Mouse (Mus musculus) gastrocnemius, postnatal 36 days (tissue): Measurements from ENCODE around the gene Tspan33. TPM values are rescaled to one million over a fixed set of nuclear protein-coding genes. Genes with fewer than 3 reads are reported as not detected.
A peak's percentile ranks its signal among the peaks of the same experiment; 100 is the strongest.
"Not testable (repeated sequence)": the region's sequence is repeated elsewhere in the genome, so short reads cannot be mapped to it uniquely, and the experiment has no call there.

Experiments
- DNase-seq, 2 experiments: peaks; one replicate each; pipeline ENCODE4 v3.0.0; 2022
- intact Hi-C: fragments of 180-260 bp; cut with DNase I; formaldehyde crosslinking; loops from one replicate; pipeline ENCODE4 v1.15.1; 2025
- total RNA-seq, 2 experiments: library from RNA; stranded (reverse); gene quantifications; 2 replicates each; pipeline ENCODE4 v1.2.3; 2021

Tspan33 gene
- total RNA-seq, 2 experiments from 2014 or later = 2.2 to 3.0 TPM

GRCm38 (mm10) chr6:29736610-29737458, 42.8 kb downstream of the Tspan33 start:
- intact Hi-C loops = no loop called here
- no peak for DNase-seq

DNA sequence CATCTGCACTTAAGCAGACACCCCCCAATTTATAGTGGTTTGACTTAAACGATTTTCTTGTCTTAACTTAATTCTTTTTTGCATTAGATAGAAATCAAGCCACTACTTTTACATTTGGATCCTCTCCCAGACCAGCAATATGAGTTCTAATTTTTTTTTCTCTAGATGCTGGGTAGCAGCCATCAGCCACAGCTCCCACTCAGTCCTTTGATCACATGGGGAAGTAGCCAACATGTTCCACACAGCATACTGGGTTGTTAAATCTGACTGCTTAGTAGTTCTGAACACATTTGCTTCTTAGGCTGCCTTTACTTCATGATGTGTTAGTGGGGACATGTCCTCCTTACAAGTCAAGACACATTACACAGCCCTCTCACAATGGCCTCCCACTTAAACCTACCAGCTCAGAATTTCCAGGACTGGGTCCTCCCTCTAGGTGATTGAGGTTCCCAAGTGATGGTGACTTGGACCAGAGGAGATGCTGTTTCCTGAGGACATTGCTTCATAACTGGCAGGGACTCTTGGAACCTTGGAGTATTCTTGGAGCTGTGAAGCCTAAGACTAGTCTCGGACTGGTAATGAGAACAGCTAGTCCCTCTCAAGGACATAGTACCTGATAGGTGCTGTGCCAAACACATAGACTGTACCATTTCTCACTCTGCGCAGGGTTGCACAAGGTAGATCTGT, 57.6 kb downstream of the Tspan33 start:
- no peak for DNase-seq
- intact Hi-C loops = no loop called here

- no peak for DNase-seq
Observed at GRCm38 (mm10) chr6:29753336-29753735, 59.3 kb downstream of the Tspan33 start.

DNA sequence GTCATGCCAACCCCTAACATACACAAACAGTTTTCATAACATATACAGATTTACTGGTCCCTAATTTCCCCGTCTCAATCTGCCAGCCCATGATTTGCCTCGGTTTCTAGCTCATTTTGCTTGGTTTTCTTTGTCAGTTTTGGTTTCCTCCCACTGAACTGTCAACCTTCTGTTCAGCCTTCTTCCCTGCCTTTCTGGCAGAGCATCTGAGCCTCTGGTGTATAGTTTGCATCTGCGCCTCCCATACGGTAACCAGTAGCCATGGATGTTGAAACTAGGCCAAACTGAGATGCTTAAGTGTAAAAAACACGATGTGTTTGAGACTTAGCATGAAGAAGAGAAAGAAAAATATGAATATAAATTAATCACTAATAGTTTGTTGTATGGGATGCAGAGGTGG, 62.0 kb downstream of the Tspan33 start:
- no peak for DNase-seq
- intact Hi-C loops = no loop called here

More at GRCm38 (mm10) chr6:29753336-29753735, 59.3 kb downstream of the Tspan33 start:
- intact Hi-C loops = no loop called here

- intact Hi-C loops = no loop called here
- DNase-seq = no peak
Observed at GRCm38 (mm10) chr6:29756476-29756875, 62.5 kb downstream of the Tspan33 start.

GRCm38 (mm10) chr6:29758417-29758816, 64.4 kb downstream of the Tspan33 start:
- DNase-seq = peak; percentile 50 to 67
- intact Hi-C loops = loop anchor here (2.0 kb wide), 2 partner anchors 46 to 60 kb away; no protein-coding TSS in a partner anchor

GRCm38 (mm10) chr6:29759012-29759679, 65.1 kb downstream of the Tspan33 start:
- intact Hi-C loops = loop anchor here (2.0 kb wide), 2 partner anchors 46 to 60 kb away; no protein-coding TSS in a partner anchor
- no peak for DNase-seq

DNA sequence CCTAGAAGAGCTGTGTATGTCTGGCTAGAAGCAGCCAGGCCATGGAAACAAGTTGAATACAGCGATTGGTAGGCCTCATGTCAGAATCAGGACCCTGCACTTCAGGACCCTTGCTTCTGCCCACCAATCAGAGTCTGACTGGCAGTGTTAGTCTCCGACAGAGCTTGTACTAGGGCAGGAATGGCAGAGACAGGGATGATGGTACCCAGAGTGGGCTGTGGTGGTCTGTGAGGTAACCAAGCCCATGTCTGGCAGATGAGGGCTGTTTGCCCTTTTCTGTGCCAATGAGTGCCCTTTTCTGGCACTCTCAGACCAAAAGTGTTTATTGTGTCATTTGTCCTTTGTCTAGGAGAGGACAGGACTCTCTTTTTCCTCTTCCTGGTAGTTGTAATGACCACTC, 66.4 kb downstream of the Tspan33 start:
- DNase-seq, intact Hi-C loops: not testable (repeated sequence)

DNA sequence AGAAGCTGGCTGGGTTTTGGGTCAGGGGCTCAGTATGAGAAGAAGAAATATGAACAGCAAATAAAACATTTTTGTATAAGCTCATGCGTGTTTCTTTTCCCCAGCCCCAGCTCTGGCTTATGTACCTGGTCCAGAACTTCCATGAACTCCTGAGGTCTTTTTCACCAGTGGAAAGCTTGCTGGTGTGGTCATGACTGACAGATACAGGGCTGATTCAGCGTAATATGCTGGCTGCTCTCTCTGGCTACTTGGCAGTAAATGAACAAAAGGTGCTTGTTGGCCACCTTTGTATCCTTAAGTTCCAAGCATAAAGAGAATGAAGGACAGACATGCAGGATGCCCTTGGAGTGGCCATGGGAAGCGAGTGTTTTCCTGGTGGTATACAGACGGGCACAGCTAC, 67.3 kb downstream of the Tspan33 start:
- no peak for DNase-seq
- intact Hi-C loops = no loop called here

GRCm38 (mm10) chr6:29762524-29762923, 68.5 kb downstream of the Tspan33 start:
- DNase-seq = no peak
- intact Hi-C loops = no loop called here

DNA sequence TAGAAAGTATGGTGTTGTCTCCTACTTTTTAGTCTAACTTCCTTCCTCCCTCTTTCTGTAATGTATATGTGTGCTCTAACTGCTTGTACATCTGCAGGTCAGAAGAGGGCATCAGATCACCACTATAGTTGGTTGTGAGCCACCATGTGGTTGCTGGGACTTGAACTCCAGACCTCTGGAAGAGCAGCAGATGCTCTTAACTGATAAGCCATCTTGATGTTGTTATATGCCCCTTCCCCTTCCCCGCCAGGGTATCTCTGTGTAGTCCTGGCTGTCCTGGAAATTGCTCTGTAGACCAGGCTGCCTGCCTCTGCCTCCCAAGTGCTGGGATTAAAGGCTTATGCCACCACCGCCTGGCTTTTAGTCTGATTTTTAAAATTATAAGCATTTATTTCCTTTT, 72.9 kb downstream of the Tspan33 start:
- no peak for DNase-seq
- intact Hi-C loops = no loop called here

Other genes with a start within 250 kb of the Tspan33 start
- 100 to 1,000 TPM in 1 of 2 experiments, 10 to 100 TPM in 1; 94.2 to 103 TPM for gene Atp6v1f, start 226.5 kb upstream of the Tspan33 start, total RNA-seq
- not detected for gene Atp6v1fnb, start 222.8 kb upstream of the Tspan33 start, total RNA-seq
- 1 to 10 TPM; 5.4 to 5.9 TPM for gene Kcp, start 186.3 kb upstream of the Tspan33 start, total RNA-seq
- gene Irf5, start 167.6 kb upstream of the Tspan33 start, total RNA-seq = 1 to 10 TPM; 1.6 to 3.7 TPM
- gene Tnpo3, start 84.3 kb upstream of the Tspan33 start, total RNA-seq = 10 to 100 TPM; 29.3 to 32.4 TPM
- 1 to 10 TPM; 4.4 to 4.5 TPM for gene Smo, start 41.3 kb downstream of the Tspan33 start, total RNA-seq
- 10 to 100 TPM; 12.7 to 14.5 TPM for gene Ahcyl2, start 73.8 kb downstream of the Tspan33 start, total RNA-seq
- 1 to 10 TPM in 1 of 2 experiments, under 1 TPM in 1; 0.89 to 1.0 TPM for gene Strip2, start 222.8 kb downstream of the Tspan33 start, total RNA-seq